Mouse (Mus musculus) CD4-positive naive resting alpha-beta T cell, adult 57 days (primary cell): Measurements from ENCODE around the gene Thy1. TPM values are rescaled to one million over a fixed set of nuclear protein-coding genes. Genes with fewer than 3 reads are reported as not detected.

ENCODE experiments used
- total RNA-seq: library from RNA; stranded (reverse); gene quantifications from one replicate; pipeline ENCODE4 v1.2.4, GENCODE M21; 2023

Gene Thy1
- 673 TPM for total RNA-seq

GRCm38 (mm10) chr9:44042836-44043707 lies at the start of gene Thy1:
Thy1 (plus strand) TSS chr9:44043384.

GRCm38 (mm10) chr9:44066785-44067225 lies 23.6 kb downstream of the Thy1 start, which contains the start of gene Usp2:
Usp2 (plus strand) TSS chr9:44067021.

Other genes starting within 250 kb of the Thy1 start
- gene Usp2, start 23.6 kb downstream of the Thy1 start, total RNA-seq = 86.6 TPM
- 1.9 TPM for gene Mfrp, start 58.3 kb downstream of the Thy1 start, total RNA-seq
- not detected for gene C1qtnf5, start 63.9 kb downstream of the Thy1 start, total RNA-seq
- 0.89 TPM for gene Gm49380, start 70.1 kb downstream of the Thy1 start, total RNA-seq
- 21.7 TPM for gene Rnf26, start 70.1 kb downstream of the Thy1 start, total RNA-seq
- 3.5 TPM for gene Mcam, start 91.1 kb downstream of the Thy1 start, total RNA-seq
- gene Cbl, start 190.7 kb downstream of the Thy1 start, total RNA-seq = 176 TPM
- gene Ccdc153, start 197.3 kb downstream of the Thy1 start, total RNA-seq = not detected
- not detected for gene Pdzd3, start 208.1 kb downstream of the Thy1 start, total RNA-seq
- gene Nlrx1, start 225.2 kb downstream of the Thy1 start, total RNA-seq = 5.8 TPM
- gene Abcg4, start 245.2 kb downstream of the Thy1 start, total RNA-seq = 0.53 TPM